In genomic region chr3:145648991-145649851, GRCm38 (mm10) we compare ENCODE assay signal across 7 mouse cellular contexts. TPM values are rescaled to one million over a fixed set of nuclear protein-coding genes. Genes with fewer than 3 reads are reported as not detected.
DNase-seq lines count a peak whose midpoint lies in the region; ATAC-seq and TF ChIP-seq lines count a peak whose summit lies in the region.

No protein-coding gene starts in this region.

- H3K27me3 ChIP-seq in Patski: no peaks in the 10 kb centered on the region
- no peaks in the 10 kb centered on the region for H3K27me3 ChIP-seq in intestine, embryonic 15.5 days (replicated peaks)
- peaks cover 54% of the 10 kb centered on the region for H3K27me3 ChIP-seq in liver, embryonic 16.5 days (ENCODE audit: control insufficient read depth, insufficient read depth, low read depth, low read length)

- DNase-seq in Patski (ENCODE audit: low read depth, low spot score): peak; percentile 58
- DNase-seq in brain, embryonic 14.5 days (ENCODE audit: low read depth): peak; percentile 80
- peak; percentile 72 for DNase-seq in gastrocnemius, postnatal 25 days
- peak; percentile 46 for DNase-seq in ovary, postnatal 10 days (ENCODE audit: low spot score)
- no peak for DNase-seq in spleen, postnatal 14 days (ENCODE audit: low spot score in 2 of 2)

- H3K4me1 ChIP-seq in intestine, embryonic 15.5 days (replicated peaks): peaks cover 20% of the 10 kb centered on the region
- H3K4me1 ChIP-seq in liver, embryonic 16.5 days (ENCODE audit: control insufficient read depth, low read depth, low read length): no peaks in the 10 kb centered on the region; the same call in 1 of the 2 replicates

- TF ChIP-seq POLR2A in brain, embryonic 14.5 days (IDR thresholded peaks at IDR 0.05; ENCODE audit: borderline replicate concordance, extremely low read depth, insufficient read depth, insufficient read length, poor library complexity, severe bottlenecking): no peak

- in situ Hi-C loops in Patski (cut with MboI; ENCODE audit: low pct_unique_long_range_greater_than_20kb): loop anchor here (5.0 kb wide), 1 partner anchor 57 kb away; no protein-coding TSS in a partner anchor

- ATAC-seq in Patski: no peak
- ATAC-seq in intestine, embryonic 15.5 days: peak; percentile 60
- 0 out of 2 replicates have a peak, but pooled peaks have one; percentile 30 for ATAC-seq in liver, embryonic 16.5 days (ENCODE audit: low read depth)

- CTCF ChIA-PET in Patski (lab: Charles Lee): interaction anchor here (0.7 to 2.7 kb wide), 14 partner anchors 11 to 257 kb away, joined by 3 to 15 read pairs (median 5); no protein-coding TSS in a partner anchor

- peak overlapping the region; percentile 94 for H3K27ac ChIP-seq in intestine, embryonic 15.5 days
- peak overlapping the region; percentile 40 for H3K27ac ChIP-seq in liver, embryonic 16.5 days (ENCODE audit: low read length)

- H3K36me3 ChIP-seq in intestine, embryonic 15.5 days: 0 out of 2 replicates have a peak, but pooled peaks cover 4% of the 10 kb centered on the region
- no peaks in the 10 kb centered on the region for H3K36me3 ChIP-seq in liver, embryonic 16.5 days (ENCODE audit: control insufficient read depth, insufficient read depth)

- no peak for TF ChIP-seq CTCF in Patski (IDR thresholded peaks at IDR 0.05)
- 0 out of 2 replicates have a peak, but pooled peaks have one; percentile 10 for TF ChIP-seq CTCF in brain, embryonic 14.5 days (IDR thresholded peaks at IDR 0.05; ENCODE audit: borderline replicate concordance, extremely low read depth, insufficient read depth, insufficient read length)

- no peaks in the 10 kb centered on the region for H3K9me3 ChIP-seq in intestine, embryonic 15.5 days
- H3K9me3 ChIP-seq in liver, embryonic 16.5 days (replicated peaks; ENCODE audit: control insufficient read depth, low read length): no peaks in the 10 kb centered on the region

- POLR2A ChIA-PET in Patski (lab: Charles Lee): interaction anchor here (0.6 to 5.2 kb wide), 37 partner anchors 8 to 256 kb away, joined by 3 to 51 read pairs (median 4); partner anchors contain the start of genes Ddah1 and Znhit6

- peak overlapping the region; percentile 71 for H3K4me3 ChIP-seq in intestine, embryonic 15.5 days (replicated peaks)
- H3K4me3 ChIP-seq in liver, embryonic 16.5 days (ENCODE audit: low read depth, low read length): peak overlapping the region; percentile 58

- H3K9ac ChIP-seq in intestine, embryonic 15.5 days: peak overlapping the region; percentile 84
- peak overlapping the region; percentile 36; the same call in 1 of the 2 replicates for H3K9ac ChIP-seq in liver, embryonic 16.5 days (ENCODE audit: low read depth, low read length)

- H3K4me2 ChIP-seq in intestine, embryonic 15.5 days (replicated peaks): peak overlapping the region; percentile 92
- peak overlapping the region; percentile 57 for H3K4me2 ChIP-seq in liver, embryonic 16.5 days (ENCODE audit: low read depth, low read length)

- WGBS in intestine, embryonic 15.5 days: under 1% methylated on average over 49 of the region's 49 CpGs
- under 1% methylated on average over 49 of the region's 49 CpGs for WGBS in liver, embryonic 16.5 days (ENCODE audit: insufficient replicate concordance)

RNA-seq across cellular contexts. Expression of gene Ccn1, which starts 0.6 kb away (rescaled TPM):
- polyA plus RNA-seq in Patski (2021): 1,216 TPM
- polyA plus RNA-seq in brain, embryonic 14.5 days (2012; rRNA removed): 12.9 and 17.3 TPM in 2 replicates
- 10 to 100 TPM; 18.2 to 21.4 TPM for total RNA-seq in gastrocnemius, postnatal 25 days (2021)
- 48.0 and 50.4 TPM in 2 replicates for polyA plus RNA-seq in intestine, embryonic 15.5 days (2015; fragmentation: Nextera tagmentation; extraction: Ambion mirVana)
- polyA plus RNA-seq in liver, embryonic 16.5 days (2015; fragmentation: Nextera tagmentation; extraction: Ambion mirVana): 7.9 and 9.1 TPM in 2 replicates

Comparison
In these comparisons a context has a peak if more than half of its experiments do, and no peak if none do; other contexts are left out.
1. DNase-seq: peak in Patski (single experiment), brain, embryonic 14.5 days (single experiment), gastrocnemius, postnatal 25 days (single experiment) and ovary, postnatal 10 days (single experiment); none in spleen, postnatal 14 days (0 of 2).
2. RNA of gene Ccn1, which starts 0.6 kb away (polyA plus RNA-seq): 1,216 TPM in Patski (single experiment); 48.0 to 50.4 TPM in intestine, embryonic 15.5 days, 12.9 to 17.3 TPM in brain, embryonic 14.5 days and 7.9 to 9.1 TPM in liver, embryonic 16.5 days; every median in the first group is over 10 times any median in the second.